Comparison of ENCODE assay signal across 27 mouse cellular contexts in genomic region chr5:82089401-82089800, GRCm38 (mm10).
A peak's percentile ranks its signal among the peaks of the same experiment; 100 is the strongest.
DNase-seq lines count a peak whose midpoint lies in the region; ATAC-seq and TF ChIP-seq lines count a peak whose summit lies in the region.
"Had no signal": no experiment of that assay in that cellular context is flagged by ENCODE, and none has a peak within 500 bp of the region (broad histone marks: within the 10 kb centered on the region; RNA-seq: fewer than 3 reads in every experiment).

No protein-coding gene starts in this region.

- no peaks in the 10 kb centered on the region for H3K27me3 ChIP-seq in lung, postnatal 0 days (replicated peaks; ENCODE audit: insufficient read depth, low read length)
- H3K27me3 ChIP-seq: CH12.LX, Patski had no signal

- DNase-seq in 3134 (ENCODE audit: extremely low read depth, insufficient read length, low spot score) (peak; percentile 3), 3T3-L1 (ENCODE audit: low read depth, low spot score) (peak; percentile 72)
- peak; percentile 52 for DNase-seq in Muller cell, postnatal 12 days (ENCODE audit: inconsistent ontology term)
- DNase-seq in brain, adult 2 months (ENCODE audit: low read depth, low spot score), result peak; percentile 51
- DNase-seq in gastrocnemius, adult 18-20 months (ENCODE audit: low spot score), result no peak
- no peak for DNase-seq in lung, postnatal 0 days (ENCODE audit: low spot score)
- no peak for DNase-seq in adrenal gland, adult (ENCODE audit: inconsistent age in 2 of 2, low spot score in 1 of 2)
- DNase-seq in thymus, postnatal 4 days, result no peak
- DNase-seq: adrenal gland, adult 2 months; adrenal gland, adult 8-10 months; adrenal gland, postnatal 10 days; adrenal gland, postnatal 14 days; adrenal gland, postnatal 25 days; adrenal gland, postnatal 36 days; B cell, adult 2 months; cerebellum, adult 11 months; cerebellum, adult 11-12 months; cerebellum, adult 18-20 months; cerebellum, adult 2 months; cerebellum, adult 8-10 months; cerebellum, adult 9-10 months; cerebellum, adult 9-11 months had no signal

- no peaks in the 10 kb centered on the region for H3K9me3 ChIP-seq in lung, postnatal 0 days (ENCODE audit: low read length)

- no peaks in the 10 kb centered on the region for H3K36me3 ChIP-seq in lung, postnatal 0 days (ENCODE audit: insufficient read depth, low read length)
- H3K36me3 ChIP-seq: G1E had no signal

- no peak for ATAC-seq in lung, postnatal 0 days
- ATAC-seq: activated CD4-positive, CD25-positive, alpha-beta regulatory T cell, adult 4 months; CD4-positive, CD25-positive, alpha-beta regulatory T cell, adult 4 months; Patski had no signal

- WGBS in lung, postnatal 0 days, result 49% methylated on average over 2 of the region's 2 CpGs

- no peaks in the 10 kb centered on the region for H3K4me1 ChIP-seq in lung, postnatal 0 days (ENCODE audit: insufficient read depth, low read depth, low read length)

- H3K4me3 ChIP-seq in lung, postnatal 0 days (ENCODE audit: low read depth, low read length), result no peak overlapping the region

- no peak overlapping the region for H3K9ac ChIP-seq in lung, postnatal 0 days (replicated peaks; ENCODE audit: low read depth)

- TF ChIP-seq CTCF in lung, postnatal 0 days (IDR thresholded peaks at IDR 0.05), result no peak

- no peak overlapping the region for H3K27ac ChIP-seq in lung, postnatal 0 days (ENCODE audit: low read length)

- no peak for TF ChIP-seq EP300 in lung, postnatal 0 days (IDR thresholded peaks at IDR 0.05)

- no peak overlapping the region for H3K4me2 ChIP-seq in lung, postnatal 0 days (replicated peaks; ENCODE audit: low read depth, low read length)

Comparison
In these comparisons a context has a peak if more than half of its experiments do, and no peak if none do; other contexts are left out.
1. DNase-seq: peak in 3134 (single experiment), 3T3-L1 (single experiment), Muller cell, postnatal 12 days (single experiment) and brain, adult 2 months (single experiment); none in gastrocnemius, adult 18-20 months (single experiment), lung, postnatal 0 days (single experiment), adrenal gland, adult (0 of 2) and thymus, postnatal 4 days (single experiment).